In genomic region chr7:135900861-135901321, GRCm38 (mm10) we compare ENCODE assay signal across 8 mouse cellular contexts.
DNase-seq lines count a peak whose midpoint lies in the region; ATAC-seq and TF ChIP-seq lines count a peak whose summit lies in the region.

No protein-coding gene starts in this region.

- no peak for DNase-seq in hindbrain, embryonic 11.5 days (ENCODE audit: low spot score)
- DNase-seq in thymus, adult 2 months = no peak
- DNase-seq in spleen, postnatal 14 days (ENCODE audit: low spot score in 2 of 2) = no peak
- DNase-seq in forebrain, postnatal 0 days = no peak

- TF ChIP-seq CTCF in thymus, adult 2 months (IDR thresholded peaks at IDR 0.05; ENCODE audit: borderline replicate concordance, control insufficient read depth, extremely low read depth, insufficient read depth, low read length, poor library complexity) = no peak
- TF ChIP-seq CTCF in forebrain, postnatal 0 days (IDR thresholded peaks at IDR 0.05; ENCODE audit: low read depth) = no peak

- H3K27ac ChIP-seq in hindbrain, embryonic 12.5 days = 0 out of 2 replicates have a peak overlapping the region, but pooled peaks have one; percentile 23
- H3K27ac ChIP-seq in hindbrain, embryonic 11.5 days (ENCODE audit: low read depth, low read length) = no peak overlapping the region
- peak overlapping the region; percentile 43 for H3K27ac ChIP-seq in brown adipose tissue, adult 24 weeks (replicated peaks; ENCODE audit: low read depth, low read length)
- H3K27ac ChIP-seq in heart, embryonic 15.5 days = peak overlapping the region; percentile 13
- peak overlapping the region; percentile 40 for H3K27ac ChIP-seq in limb, embryonic 13.5 days
- H3K27ac ChIP-seq in thymus, adult 2 months (ENCODE audit: control insufficient read depth, insufficient read depth, low read length) = no peak overlapping the region
- H3K27ac ChIP-seq in forebrain, postnatal 0 days (ENCODE audit: low read depth, low read length) = no peak overlapping the region

- H3K4me2 ChIP-seq in hindbrain, embryonic 12.5 days (replicated peaks) = no peak overlapping the region
- no peak overlapping the region for H3K4me2 ChIP-seq in hindbrain, embryonic 11.5 days (replicated peaks; ENCODE audit: low read depth, low read length)
- no peak overlapping the region for H3K4me2 ChIP-seq in heart, embryonic 15.5 days
- H3K4me2 ChIP-seq in limb, embryonic 13.5 days (replicated peaks) = peak overlapping the region; percentile 25; the same call in 1 of the 2 replicates
- H3K4me2 ChIP-seq in forebrain, postnatal 0 days (ENCODE audit: low read depth) = no peak overlapping the region

- no peak for ATAC-seq in hindbrain, embryonic 12.5 days (ENCODE audit: low FRiP score)
- ATAC-seq in hindbrain, embryonic 11.5 days (ENCODE audit: low FRiP score) = no peak
- peak; percentile 56; the same call in 1 of the 2 replicates for ATAC-seq in heart, embryonic 15.5 days (replicated peaks; ENCODE audit: insufficient number of reproducible peaks, insufficient read depth, low FRiP score, low read depth)
- peak; percentile 81 for ATAC-seq in limb, embryonic 13.5 days (ENCODE audit: low FRiP score, low read depth)
- ATAC-seq in forebrain, postnatal 0 days = no peak

- no peak for TF ChIP-seq POLR2A in thymus, adult 2 months (IDR thresholded peaks at IDR 0.05; ENCODE audit: control insufficient read depth, extremely low read depth, insufficient read depth, low read length, poor library complexity)

- H3K4me1 ChIP-seq in hindbrain, embryonic 12.5 days = 0 out of 2 replicates have a peak, but pooled peaks cover 6% of the 10 kb centered on the region
- no peaks in the 10 kb centered on the region for H3K4me1 ChIP-seq in hindbrain, embryonic 11.5 days (replicated peaks; ENCODE audit: control insufficient read depth, insufficient read depth, low read length)
- H3K4me1 ChIP-seq in brown adipose tissue, adult 24 weeks (ENCODE audit: control insufficient read depth, insufficient read depth, insufficient read length, low read length) = peaks cover 35% of the 10 kb centered on the region
- peaks cover 27% of the 10 kb centered on the region for H3K4me1 ChIP-seq in heart, embryonic 15.5 days (replicated peaks)
- H3K4me1 ChIP-seq in limb, embryonic 13.5 days = peaks cover 33% of the 10 kb centered on the region
- no peaks in the 10 kb centered on the region for H3K4me1 ChIP-seq in thymus, adult 2 months (replicated peaks; ENCODE audit: control insufficient read depth, insufficient read depth, low read length)
- H3K4me1 ChIP-seq in forebrain, postnatal 0 days (ENCODE audit: insufficient read depth) = no peaks in the 10 kb centered on the region

- no peak overlapping the region for H3K9ac ChIP-seq in hindbrain, embryonic 12.5 days
- H3K9ac ChIP-seq in hindbrain, embryonic 11.5 days (ENCODE audit: low read depth, low read length) = no peak overlapping the region
- H3K9ac ChIP-seq in heart, embryonic 15.5 days = no peak overlapping the region
- H3K9ac ChIP-seq in limb, embryonic 13.5 days = no peak overlapping the region
- H3K9ac ChIP-seq in forebrain, postnatal 0 days = no peak overlapping the region

- H3K4me3 ChIP-seq in hindbrain, embryonic 12.5 days = no peak overlapping the region
- no peak overlapping the region for H3K4me3 ChIP-seq in hindbrain, embryonic 11.5 days (ENCODE audit: low read depth, low read length)
- H3K4me3 ChIP-seq in brown adipose tissue, adult 24 weeks (ENCODE audit: insufficient read depth, low read depth, low read length) = no peak overlapping the region
- H3K4me3 ChIP-seq in heart, embryonic 15.5 days = no peak overlapping the region
- H3K4me3 ChIP-seq in limb, embryonic 13.5 days = no peak overlapping the region
- H3K4me3 ChIP-seq in thymus, adult 2 months (ENCODE audit: control insufficient read depth, insufficient read depth, low read length) = no peak overlapping the region
- no peak overlapping the region for H3K4me3 ChIP-seq in forebrain, postnatal 0 days (ENCODE audit: low read depth, low read length)

- 55% methylated on average over 10 of the region's 10 CpGs for WGBS in hindbrain, embryonic 12.5 days
- WGBS in hindbrain, embryonic 11.5 days = 63% methylated on average over 10 of the region's 10 CpGs
- 16% methylated on average over 10 of the region's 10 CpGs for WGBS in heart, embryonic 15.5 days
- 13% methylated on average over 10 of the region's 10 CpGs for WGBS in limb, embryonic 13.5 days
- WGBS in thymus, adult 2 months = 84% methylated on average over 10 of the region's 10 CpGs
- WGBS in forebrain, postnatal 0 days = 50% methylated on average over 10 of the region's 10 CpGs

- no peaks in the 10 kb centered on the region for H3K9me3 ChIP-seq in hindbrain, embryonic 12.5 days (replicated peaks)
- H3K9me3 ChIP-seq in hindbrain, embryonic 11.5 days (ENCODE audit: control insufficient read depth, low read length) = no peaks in the 10 kb centered on the region
- no peaks in the 10 kb centered on the region for H3K9me3 ChIP-seq in heart, embryonic 15.5 days (replicated peaks)
- H3K9me3 ChIP-seq in limb, embryonic 13.5 days = no peaks in the 10 kb centered on the region
- no peaks in the 10 kb centered on the region for H3K9me3 ChIP-seq in forebrain, postnatal 0 days (ENCODE audit: low read length)

- no peaks in the 10 kb centered on the region for H3K27me3 ChIP-seq in hindbrain, embryonic 12.5 days
- no peaks in the 10 kb centered on the region for H3K27me3 ChIP-seq in hindbrain, embryonic 11.5 days (ENCODE audit: control insufficient read depth, insufficient read depth, low read length)
- no peaks in the 10 kb centered on the region for H3K27me3 ChIP-seq in heart, embryonic 15.5 days
- no peaks in the 10 kb centered on the region for H3K27me3 ChIP-seq in limb, embryonic 13.5 days
- H3K27me3 ChIP-seq in thymus, adult 2 months (ENCODE audit: control insufficient read depth, insufficient read depth, low read length) = no peaks in the 10 kb centered on the region
- no peaks in the 10 kb centered on the region; the same call in 1 of the 2 replicates for H3K27me3 ChIP-seq in forebrain, postnatal 0 days (ENCODE audit: insufficient read depth, low read length)

- no peaks in the 10 kb centered on the region for H3K36me3 ChIP-seq in hindbrain, embryonic 12.5 days
- no peaks in the 10 kb centered on the region for H3K36me3 ChIP-seq in hindbrain, embryonic 11.5 days (ENCODE audit: control insufficient read depth, insufficient read depth, low read length)
- H3K36me3 ChIP-seq in heart, embryonic 15.5 days = no peaks in the 10 kb centered on the region
- no peaks in the 10 kb centered on the region for H3K36me3 ChIP-seq in limb, embryonic 13.5 days
- no peaks in the 10 kb centered on the region for H3K36me3 ChIP-seq in thymus, adult 2 months (ENCODE audit: control insufficient read depth, insufficient read depth, low read length)
- no peaks in the 10 kb centered on the region for H3K36me3 ChIP-seq in forebrain, postnatal 0 days (ENCODE audit: insufficient read depth)

Comparison
In these comparisons a context has a peak if more than half of its experiments do, and no peak if none do; other contexts are left out.
1. H3K27ac ChIP-seq: peak in hindbrain, embryonic 12.5 days (single experiment), brown adipose tissue, adult 24 weeks (single experiment), heart, embryonic 15.5 days (single experiment) and limb, embryonic 13.5 days (single experiment); none in hindbrain, embryonic 11.5 days (single experiment), thymus, adult 2 months (single experiment) and forebrain, postnatal 0 days (single experiment).
2. ATAC-seq: peak in heart, embryonic 15.5 days (single experiment) and limb, embryonic 13.5 days (single experiment); none in hindbrain, embryonic 12.5 days (single experiment), hindbrain, embryonic 11.5 days (single experiment) and forebrain, postnatal 0 days (single experiment).